Mouse (Mus musculus): ENCODE measurements around the gene Cc2d1a. TPM values are rescaled to one million over a fixed set of nuclear protein-coding genes. Genes with fewer than 3 reads are reported as not detected.

Gene Cc2d1a
- total and polyA plus RNA-seq, 3 experiments, result 28.5 to 39.0 (median 37.1) TPM

DNA sequence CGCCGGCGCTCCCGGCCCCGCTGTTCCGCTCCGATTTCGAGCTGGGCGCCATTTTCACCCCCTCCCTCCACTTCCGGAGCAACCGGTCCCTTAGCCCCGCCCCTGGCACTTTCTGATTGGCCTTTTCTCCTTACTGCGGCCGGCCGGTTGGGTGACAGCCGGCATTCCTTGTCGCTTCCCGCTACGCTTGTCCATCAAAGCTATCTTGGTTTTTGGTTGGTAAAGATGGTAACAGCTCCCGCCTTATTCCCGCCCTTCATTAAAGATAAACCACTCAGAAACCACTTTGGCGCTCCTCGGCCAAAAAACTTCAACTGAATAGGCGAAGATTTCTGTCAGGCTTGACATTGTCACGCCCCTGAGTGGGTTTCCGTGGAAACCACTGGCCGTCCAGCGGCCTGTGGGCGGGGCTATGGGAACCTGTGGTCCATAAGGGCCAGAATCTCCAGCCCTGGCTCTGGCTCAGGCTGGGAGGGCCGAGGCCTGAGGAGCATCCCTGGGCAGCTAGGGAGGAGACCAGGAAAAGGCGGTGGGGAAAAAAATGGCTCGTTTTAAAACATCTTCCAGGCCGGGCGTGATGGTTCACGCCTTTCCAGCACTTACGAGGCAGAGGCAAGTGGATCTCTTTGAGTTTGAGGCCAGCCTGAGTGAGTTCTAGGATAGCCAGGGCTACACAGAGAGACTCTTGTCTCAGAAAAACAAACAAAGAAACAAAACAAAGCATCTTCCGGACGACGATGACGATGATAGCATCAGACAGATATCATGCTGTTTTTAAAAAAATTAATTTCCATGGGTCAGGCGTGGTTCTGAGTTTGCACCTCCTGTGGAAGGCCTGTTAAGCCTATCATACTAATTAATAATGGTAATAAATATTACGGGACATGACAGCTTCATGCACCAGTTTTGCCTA lies 42.8 kb downstream of the Cc2d1a start, which contains the start of gene Dcaf15:
Gene Dcaf15 (minus strand): TSS at position 72 of the 913 bp plus-strand sequence.
- DNase-seq, result peak; percentile 99

DNA sequence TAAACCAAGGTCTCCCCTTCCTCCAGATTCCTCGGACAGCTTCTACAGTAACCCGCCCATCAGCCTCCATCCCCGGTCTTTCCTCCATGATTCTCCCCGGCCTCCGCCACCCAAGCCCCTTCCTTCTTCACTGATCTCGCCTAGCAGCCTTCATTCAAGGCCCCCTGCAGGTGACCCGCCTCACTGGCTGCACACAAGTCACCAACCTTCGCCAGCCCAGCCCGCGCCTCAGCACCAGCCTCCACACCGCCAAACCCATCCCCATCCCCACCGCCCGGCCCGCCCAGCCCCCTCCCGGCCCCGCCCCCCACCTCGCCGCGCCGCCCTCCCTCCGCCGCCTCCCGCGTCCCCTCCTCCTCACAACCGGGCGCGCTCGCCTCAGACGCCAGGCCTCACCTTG lies 43.5 kb downstream of the Cc2d1a start:
- no peak for DNase-seq

DNA sequence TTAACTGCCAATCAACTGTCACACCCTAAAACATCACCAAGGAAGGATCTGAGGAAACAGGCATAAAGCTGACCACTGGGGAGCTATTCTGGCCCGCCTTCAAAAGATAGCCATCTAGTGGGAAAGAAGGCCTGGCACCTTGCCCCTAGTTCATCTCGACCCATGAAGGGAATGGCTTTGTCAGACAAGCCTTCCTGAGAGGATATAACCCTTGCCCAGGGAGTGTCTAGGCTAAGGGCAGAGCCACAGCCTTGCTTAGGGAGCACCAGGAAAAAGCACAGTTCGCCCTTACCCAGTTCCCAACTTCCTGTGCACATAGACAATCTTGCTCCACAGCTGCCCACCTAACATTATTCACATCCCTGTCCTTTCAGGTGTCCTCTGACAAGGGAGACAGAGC lies 44.1 kb downstream of the Cc2d1a start:
- DNase-seq, result no peak

DNA sequence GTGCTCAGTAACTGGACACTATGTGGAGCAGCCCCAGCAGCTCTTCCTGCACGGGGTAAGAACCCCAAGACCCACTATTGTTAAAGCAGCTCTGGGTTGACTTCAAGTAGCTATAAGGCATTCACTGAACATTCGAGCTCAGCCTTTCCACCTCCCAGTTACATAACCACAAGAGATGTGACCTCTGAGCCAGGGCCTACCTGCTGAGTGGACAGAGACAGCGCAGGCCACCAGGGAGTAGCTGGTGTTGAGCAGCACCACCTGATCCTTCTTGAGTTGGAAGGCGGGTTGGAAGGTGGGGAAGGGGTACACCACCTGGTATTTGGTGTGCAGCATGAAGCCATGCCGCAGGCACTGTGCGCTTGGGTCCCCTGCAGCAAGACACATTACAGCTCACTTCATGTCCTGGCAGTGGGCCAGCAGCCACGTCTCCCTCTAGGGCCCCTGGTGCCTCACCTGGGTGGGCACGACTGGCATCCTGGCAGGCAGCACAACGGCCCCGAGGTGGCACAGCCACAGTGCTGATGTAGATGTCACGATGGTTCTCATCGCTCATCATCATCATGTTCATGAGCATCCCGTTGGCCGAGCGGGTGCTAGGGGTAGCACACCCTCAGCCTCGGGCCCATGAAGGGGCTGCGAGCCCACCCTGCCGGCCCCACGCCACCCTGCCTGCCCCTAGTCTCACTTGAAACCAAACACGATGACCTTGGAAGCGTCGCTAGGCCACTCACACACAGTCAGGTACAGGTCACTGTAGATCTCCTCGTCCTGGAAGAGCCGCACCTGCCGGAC lies 46.1 kb downstream of the Cc2d1a start:
- no peak for DNase-seq

DNA sequence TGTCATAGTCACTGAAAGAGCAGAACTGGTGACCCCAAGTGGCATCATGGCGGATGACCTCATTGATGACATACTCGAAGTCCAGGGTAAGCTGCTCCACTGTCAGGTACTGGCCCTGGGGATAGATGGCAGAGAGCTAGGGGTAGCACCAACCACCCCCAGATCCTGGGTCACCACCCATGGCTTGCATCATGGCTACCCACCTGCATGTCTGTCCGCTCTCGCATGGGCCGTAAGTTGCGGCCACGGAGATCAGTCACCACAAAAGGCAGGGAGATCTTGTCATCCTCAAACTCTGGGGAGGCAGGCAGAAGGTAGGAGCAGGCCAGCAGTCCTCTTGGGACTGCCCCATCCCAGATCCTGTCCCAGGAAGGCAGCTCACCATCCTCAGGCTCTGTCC lies 49.4 kb downstream of the Cc2d1a start:
- DNase-seq, result no peak

DNA sequence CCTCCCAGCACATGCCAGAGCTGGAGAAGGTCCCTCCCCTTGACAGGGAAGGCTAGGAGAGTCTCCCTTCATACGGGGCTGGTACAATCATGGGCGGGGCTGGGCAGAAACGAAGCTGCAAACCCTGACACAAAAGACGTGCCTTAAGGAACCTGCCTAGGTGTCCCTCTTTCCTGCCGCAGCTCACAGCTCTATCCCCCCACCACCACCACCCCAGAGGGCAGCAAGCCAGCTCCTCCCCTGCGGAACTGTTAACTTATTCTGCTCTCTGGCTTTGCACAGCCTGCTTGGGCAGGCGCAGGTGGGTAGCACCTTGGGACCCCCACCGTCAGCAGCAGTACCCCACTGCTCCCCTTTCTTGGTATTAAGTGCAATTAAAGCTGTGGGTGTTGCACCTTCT lies 51.7 kb downstream of the Cc2d1a start:
- no peak for DNase-seq

DNA sequence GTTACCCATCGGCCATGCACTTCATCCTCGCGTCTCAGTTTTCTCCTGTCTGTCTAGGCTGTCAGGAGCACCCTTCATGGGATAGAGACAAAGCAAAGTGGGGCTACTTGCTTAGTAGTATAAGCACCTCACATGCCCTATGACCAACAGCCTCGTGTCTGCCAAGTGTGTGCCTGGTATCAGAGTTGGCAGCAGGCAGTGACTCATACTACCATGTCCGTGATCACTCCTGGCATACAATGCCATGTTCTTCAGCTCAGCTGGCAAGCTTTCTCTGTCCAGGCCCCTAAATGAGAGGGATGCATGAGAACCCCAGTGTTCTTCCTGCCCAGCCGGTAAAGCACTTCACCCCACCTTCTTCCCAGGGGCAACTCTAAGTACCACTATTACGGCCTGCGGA lies 57.2 kb downstream of the Cc2d1a start:
- DNase-seq, result peak; percentile 80

DNA sequence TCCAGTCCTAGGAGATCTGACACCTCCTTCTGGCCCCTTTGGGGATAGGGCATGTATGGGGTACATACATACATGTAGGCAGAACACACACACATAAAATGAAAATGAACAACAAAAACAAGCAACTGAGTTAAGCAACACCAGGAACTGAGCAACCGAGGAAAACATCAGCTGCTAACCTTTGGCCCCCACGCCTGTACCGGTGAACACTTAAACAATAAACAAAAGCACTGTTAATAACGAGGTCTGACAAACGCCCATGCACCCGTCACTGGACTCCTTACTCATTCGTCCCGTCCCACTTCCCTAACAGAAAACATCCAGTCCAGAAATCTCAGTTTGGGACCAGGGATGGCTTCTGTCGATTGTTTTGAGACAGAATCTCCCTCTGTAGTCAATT lies 58.5 kb downstream of the Cc2d1a start:
- DNase-seq, result peak; percentile 1

DNA sequence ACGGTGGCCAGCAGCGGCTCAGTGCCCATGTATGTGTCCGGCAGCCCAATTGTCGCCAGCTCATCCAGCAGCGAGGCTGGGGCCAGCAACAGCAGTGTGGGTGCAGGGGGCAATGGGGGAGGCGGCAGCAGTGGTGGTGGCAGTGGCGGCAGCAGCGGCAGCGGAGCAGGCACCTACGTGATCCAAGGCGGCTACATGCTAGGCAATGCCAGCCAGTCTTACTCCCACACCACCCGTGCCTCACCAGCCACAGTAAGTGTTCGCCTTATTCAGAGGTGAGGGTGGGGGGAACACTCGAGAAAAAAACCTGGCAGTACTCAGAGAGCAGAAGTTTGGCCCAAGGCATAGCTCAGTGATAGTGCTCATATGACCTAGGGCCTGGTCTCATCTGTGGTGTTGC lies 59.9 kb downstream of the Cc2d1a start:
- DNase-seq, result no peak

DNA sequence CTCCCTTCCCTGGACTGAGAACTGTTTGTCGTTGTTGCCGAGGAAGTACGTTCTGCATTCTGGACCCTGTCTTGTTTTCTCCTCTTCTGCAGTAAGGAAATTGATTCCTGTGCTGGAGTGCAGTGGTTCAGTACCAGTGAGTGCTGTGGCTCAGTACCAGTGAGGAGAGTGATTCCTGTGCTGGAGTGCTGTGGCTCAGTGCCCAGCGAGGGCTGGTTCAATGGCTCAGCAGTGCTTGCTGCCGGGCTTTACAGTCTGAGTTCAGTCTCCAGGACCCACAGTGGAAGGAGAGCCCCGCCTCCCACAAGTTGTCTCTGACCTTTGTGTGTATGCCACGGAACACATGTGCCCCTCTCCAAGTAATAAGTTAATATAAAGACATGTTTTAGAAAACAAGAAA lies 60.6 kb downstream of the Cc2d1a start:
- DNase-seq, result no peak

DNA sequence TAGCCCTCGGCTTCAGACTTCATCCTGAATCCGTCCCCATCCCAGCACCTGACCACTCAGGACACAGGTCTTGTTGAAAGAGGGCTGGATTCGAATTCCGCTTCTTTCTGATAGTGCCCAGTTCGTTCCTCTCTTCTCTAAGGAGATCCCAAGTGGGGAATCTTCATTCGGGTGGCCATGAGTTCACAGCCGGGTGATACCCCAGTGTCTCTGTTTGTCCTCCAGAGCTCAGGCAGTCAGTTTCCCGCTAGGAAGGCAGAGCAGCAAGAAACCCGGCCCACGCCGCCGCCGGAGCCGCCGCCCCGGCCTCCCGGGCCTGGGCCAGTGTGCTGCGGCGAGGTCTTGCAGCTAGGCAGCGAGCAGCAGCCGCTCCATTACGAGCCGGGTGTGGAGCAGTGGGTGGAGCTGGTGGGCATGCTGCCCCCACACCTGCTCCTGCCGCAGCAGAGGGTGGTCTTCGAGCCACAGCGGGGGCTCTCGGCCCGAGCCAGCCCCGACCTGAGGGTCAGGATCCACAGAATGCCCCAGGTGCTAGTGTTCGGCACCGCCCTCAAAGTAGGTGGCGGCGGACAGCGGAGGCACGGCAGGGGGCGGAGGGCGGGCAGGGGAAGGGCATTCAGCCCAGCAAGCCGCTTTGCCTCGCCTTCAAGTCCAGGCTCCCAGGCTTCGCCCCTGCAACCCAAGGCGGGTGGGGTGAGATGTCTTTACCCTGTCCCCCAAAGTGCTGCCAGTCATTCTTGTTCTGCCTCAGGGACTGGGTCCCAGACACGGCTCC lies 63.2 kb downstream of the Cc2d1a start:
- DNase-seq, result no peak

DNA sequence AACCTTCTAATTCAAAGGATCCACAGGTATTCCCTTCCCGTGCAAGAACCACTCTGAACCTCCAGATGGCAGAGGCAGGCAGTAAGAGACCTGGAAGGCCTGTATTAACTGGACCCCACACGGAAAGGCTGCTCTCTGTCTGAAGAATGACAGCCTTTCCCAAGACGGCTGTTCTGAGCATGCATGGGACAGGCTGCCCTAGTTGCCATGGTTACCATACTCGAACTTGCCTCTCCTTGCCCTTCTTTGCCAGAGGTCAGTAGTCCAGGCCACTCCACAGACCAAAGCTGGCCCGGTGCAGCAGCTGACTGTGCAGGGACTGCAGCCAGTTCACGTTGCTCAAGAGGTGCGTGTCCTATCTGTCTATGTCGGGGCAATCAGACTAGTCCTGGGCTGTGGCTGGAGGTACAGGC lies 63.9 kb downstream of the Cc2d1a start:
- DNase-seq, result peak; percentile 76

Small RNA genes lying within 50 kb of the gene (microRNA-seq; reads per million reads assigned to microRNA genes)
- gene Gm25110, result 0 reads per million in 2 experiments
- 821 to 845 reads per million in 2 experiments for gene Mir181c
- gene Mir181d, result 669 to 964 reads per million in 2 experiments
- gene Mir709, result 0 reads per million in 2 experiments

Other genes with a start within 250 kb of the Cc2d1a start
- 10 to 100 TPM; 58.4 to 97.0 TPM for gene Adgrl1, start 247.8 kb downstream of the Cc2d1a start, total RNA-seq (2021)
- gene Adgrl1, start 247.8 kb downstream of the Cc2d1a start, polyA plus RNA-seq (2012; rRNA removed), result 101 and 112 TPM in 2 replicates
- 1 to 10 TPM; 1.7 to 1.9 TPM for gene Gm10644, start 192.7 kb downstream of the Cc2d1a start, total RNA-seq (2021)
- gene Gm10644, start 192.7 kb downstream of the Cc2d1a start, polyA plus RNA-seq (2012; rRNA removed), result 2.5 and 3.7 TPM in 2 replicates
- 1 to 10 TPM; 2.5 to 3.4 TPM for gene Asf1b, start 192.4 kb downstream of the Cc2d1a start, total RNA-seq (2021)
- 13.6 and 15.4 TPM in 2 replicates for gene Asf1b, start 192.4 kb downstream of the Cc2d1a start, polyA plus RNA-seq (2012; rRNA removed)
- gene Prkaca, start 174.9 kb downstream of the Cc2d1a start, total RNA-seq (2021), result 100 to 1,000 TPM; 269 to 327 TPM
- 125 and 154 TPM in 2 replicates for gene Prkaca, start 174.9 kb downstream of the Cc2d1a start, polyA plus RNA-seq (2012; rRNA removed)
- 10 to 100 TPM; 27.1 to 45.3 TPM for gene Samd1, start 150.3 kb downstream of the Cc2d1a start, total RNA-seq (2021)
- gene Samd1, start 150.3 kb downstream of the Cc2d1a start, polyA plus RNA-seq (2012; rRNA removed), result 32.1 and 37.6 TPM in 2 replicates
- gene 1700067K01Rik, start 146.4 kb downstream of the Cc2d1a start, total RNA-seq (2021), result under 1 TPM; 0.21 to 0.46 TPM
- 0.13 and 0.66 TPM in 2 replicates for gene 1700067K01Rik, start 146.4 kb downstream of the Cc2d1a start, polyA plus RNA-seq (2012; rRNA removed)
- not detected for gene 2210011C24Rik, start 135.8 kb downstream of the Cc2d1a start, total RNA-seq (2021)
- gene 2210011C24Rik, start 135.8 kb downstream of the Cc2d1a start, polyA plus RNA-seq (2012; rRNA removed), result 0.19 and 0.87 TPM in 2 replicates
- gene Palm3, start 126.5 kb downstream of the Cc2d1a start, total RNA-seq (2021), result 1 to 10 TPM in 1 of 2 experiments, under 1 TPM in 1; 0.26 to 2.5 TPM
- 0.59 and 1.2 TPM in 2 replicates for gene Palm3, start 126.5 kb downstream of the Cc2d1a start, polyA plus RNA-seq (2012; rRNA removed)
- gene Il27ra, start 105.3 kb downstream of the Cc2d1a start, total RNA-seq (2021), result 1 to 10 TPM; 2.0 to 2.5 TPM
- gene Il27ra, start 105.3 kb downstream of the Cc2d1a start, polyA plus RNA-seq (2012; rRNA removed), result 2.0 and 2.7 TPM in 2 replicates
- gene Rln3, start 102.9 kb downstream of the Cc2d1a start, total RNA-seq (2021), result not detected
- gene Rln3, start 102.9 kb downstream of the Cc2d1a start, polyA plus RNA-seq (2012; rRNA removed), result 0.36 and 0.46 TPM in 2 replicates
- 1 to 10 TPM; 1.6 to 4.1 TPM for gene Gm10643, start 82.8 kb downstream of the Cc2d1a start, total RNA-seq (2021)
- 0.36 and 0.55 TPM in 2 replicates for gene Gm10643, start 82.8 kb downstream of the Cc2d1a start, polyA plus RNA-seq (2012; rRNA removed)
- 10 to 100 TPM; 17.1 to 19.9 TPM for gene Rfx1, start 81.1 kb downstream of the Cc2d1a start, total RNA-seq (2021)
- 34.5 and 36.6 TPM in 2 replicates for gene Rfx1, start 81.1 kb downstream of the Cc2d1a start, polyA plus RNA-seq (2012; rRNA removed)
- gene Dcaf15, start 43.2 kb downstream of the Cc2d1a start, total RNA-seq (2021), result 10 to 100 TPM; 14.4 to 18.2 TPM
- gene Dcaf15, start 43.2 kb downstream of the Cc2d1a start, polyA plus RNA-seq (2012; rRNA removed), result 60.2 and 62.7 TPM in 2 replicates
- under 1 TPM; 0.23 to 0.31 TPM for gene Podnl1, start 21.9 kb downstream of the Cc2d1a start, total RNA-seq (2021)
- 2.4 and 2.5 TPM in 2 replicates for gene Podnl1, start 21.9 kb downstream of the Cc2d1a start, polyA plus RNA-seq (2012; rRNA removed)
- gene 4930432K21Rik, start 89 bp upstream of the Cc2d1a start, total RNA-seq (2021), result under 1 TPM; 0.17 to 0.35 TPM
- gene 4930432K21Rik, start 89 bp upstream of the Cc2d1a start, polyA plus RNA-seq (2012; rRNA removed), result 0.44 and 0.48 TPM in 2 replicates
- gene Nanos3, start 37.3 kb upstream of the Cc2d1a start, total RNA-seq (2021), result 1 to 10 TPM; 1.1 to 1.3 TPM
- 0.36 and 1.0 TPM in 2 replicates for gene Nanos3, start 37.3 kb upstream of the Cc2d1a start, polyA plus RNA-seq (2012; rRNA removed)
- 10 to 100 TPM; 31.4 to 55.6 TPM for gene Zswim4, start 89.1 kb upstream of the Cc2d1a start, total RNA-seq (2021)
- 66.3 and 76.1 TPM in 2 replicates for gene Zswim4, start 89.1 kb upstream of the Cc2d1a start, polyA plus RNA-seq (2012; rRNA removed)
- gene D8Ertd738e, start 101.8 kb upstream of the Cc2d1a start, total RNA-seq (2021), result 100 to 1,000 TPM; 268 to 291 TPM
- 58.8 and 67.3 TPM in 2 replicates for gene D8Ertd738e, start 101.8 kb upstream of the Cc2d1a start, polyA plus RNA-seq (2012; rRNA removed)
- 10 to 100 TPM; 27.9 to 38.1 TPM for gene Mri1, start 109.4 kb upstream of the Cc2d1a start, total RNA-seq (2021)
- 239 and 243 TPM in 2 replicates for gene Mri1, start 109.4 kb upstream of the Cc2d1a start, polyA plus RNA-seq (2012; rRNA removed)
- 10 to 100 TPM; 19.3 to 25.8 TPM for gene Ccdc130, start 122.4 kb upstream of the Cc2d1a start, total RNA-seq (2021)
- gene Ccdc130, start 122.4 kb upstream of the Cc2d1a start, polyA plus RNA-seq (2012; rRNA removed), result 15.9 and 16.5 TPM in 2 replicates
- 1 to 10 TPM; 5.6 to 7.8 TPM for gene Cacna1a, start 240.5 kb upstream of the Cc2d1a start, total RNA-seq (2021)
- gene Cacna1a, start 240.5 kb upstream of the Cc2d1a start, polyA plus RNA-seq (2012; rRNA removed), result 28.8 and 41.6 TPM in 2 replicates

All from adrenal gland, adult 2 months (tissue).